Mouse (Mus musculus) embryonic facial prominence, embryonic 11.5 days (tissue): ENCODE measurements around the gene Nipsnap3b. TPM values are rescaled to one million over a fixed set of nuclear protein-coding genes. Genes with fewer than 3 reads are reported as not detected.
A peak's percentile ranks its signal among the peaks of the same experiment; 100 is the strongest.

Source experiments
- ATAC-seq: fragments of 200-750 bp; cut with Nextera tagmentation; replicated peaks from 2 replicates; pipeline ENCODE4 v1.8.0; 2017; ENCODE audit warnings: low read depth; ENCODE audit not compliant: insufficient number of reproducible peaks, low FRiP score, low TSS enrichment
- DNase-seq: peaks from one replicate; pipeline ENCODE4 v3.0.0-alpha.2; 2015; ENCODE audit warnings: low spot score
- H3K27ac ChIP-seq: fragments of 300-500 bp; sonication (generic); replicated peaks from 2 replicates; pipeline ENCODE4 v1.5.1; 2014; ENCODE audit warnings: mild to moderate bottlenecking, low read depth, low read length, control low read depth
- H3K27me3 ChIP-seq: fragments of 300-500 bp; sonication (generic); 2 replicates; pipeline ENCODE4 v1.6.1; 2014; ENCODE audit warnings: mild to moderate bottlenecking, low read length, moderate library complexity, mixed read lengths; ENCODE audit not compliant: control insufficient read depth, insufficient read depth
- H3K36me3 ChIP-seq: fragments of 300-500 bp; sonication (generic); replicated peaks from 2 replicates; pipeline ENCODE4 v1.6.1; 2014; ENCODE audit warnings: low read depth, mild to moderate bottlenecking, low read length, moderate library complexity, mixed read lengths; ENCODE audit not compliant: control insufficient read depth, insufficient read depth
- H3K4me1 ChIP-seq: fragments of 300-500 bp; sonication (generic); 2 replicates; pipeline ENCODE4 v1.6.1; 2014; ENCODE audit warnings: low read length, mixed read lengths; ENCODE audit not compliant: control insufficient read depth, insufficient read depth
- H3K4me2 ChIP-seq: fragments of 300-500 bp; sonication (generic); 2 replicates; pipeline ENCODE4 v1.6.1; 2014; ENCODE audit warnings: low read depth, mild to moderate bottlenecking, control low read depth, low read length, moderate library complexity
- H3K4me3 ChIP-seq: fragments of 300-500 bp; sonication (generic); 2 replicates; pipeline ENCODE4 v1.5.1; 2014; ENCODE audit warnings: low read depth, low read length, control low read depth
- H3K9ac ChIP-seq: fragments of 300-500 bp; sonication (generic); replicated peaks from 2 replicates; pipeline ENCODE4 v1.6.1; 2014; ENCODE audit warnings: mild to moderate bottlenecking, control low read depth, low read length
- H3K9me3 ChIP-seq: fragments of 300-500 bp; sonication (generic); replicated peaks from 2 replicates; pipeline ENCODE4 v1.6.1; 2016; ENCODE audit warnings: mild to moderate bottlenecking, low read length, inconsistent platforms, mixed read lengths; ENCODE audit not compliant: control insufficient read depth
- WGBS: fragments of 180-500 bp; shearing (Covaris S2); extraction: QIAGEN DNeasy Blood & Tissue Kit; methylation state at CpG from one replicate; pipeline ENCODE4 v1.1.7; 2014; 5-methylcytosine and 5-hydroxymethylcytosine counted together
- polyA plus RNA-seq: library from polyadenylated mRNA; unstranded; fragments of >200 nt; fragmentation: Nextera tagmentation; extraction: Ambion mirVana; gene quantifications from 2 replicates; pipeline ENCODE4 v1.2.1, GENCODE M21; 2014

Nipsnap3b gene
- polyA plus RNA-seq, 1 experiment from 2014 or later = 92.8 TPM

GRCm38 (mm10) chr4:53009871-53010270, 1.8 kb upstream of the Nipsnap3b start:
- 93% methylated on average over 4 of the region's 4 CpGs for WGBS
- H3K4me2 ChIP-seq = no peak overlapping the region
- H3K4me3 ChIP-seq = no peak overlapping the region
- H3K4me1 ChIP-seq = no peaks in the 10 kb centered on the region
- DNase-seq (no peak), ATAC-seq (no peak)
- no peaks in the 10 kb centered on the region for H3K27me3 ChIP-seq
- H3K9ac ChIP-seq = no peak overlapping the region
- no peaks in the 10 kb centered on the region for H3K36me3 ChIP-seq
- no peak overlapping the region for H3K27ac ChIP-seq
- H3K9me3 ChIP-seq = no peaks in the 10 kb centered on the region

- DNase-seq = no peak
- Histone ChIP-seq H3K9me3 (no peaks in the 10 kb centered on the region), H3K4me2 (no peak overlapping the region), H3K36me3 (peaks cover 12% of the 10 kb centered on the region), H3K27ac (no peak overlapping the region), H3K4me3 (no peak overlapping the region), H3K4me1 (no peaks in the 10 kb centered on the region), H3K9ac (no peak overlapping the region), H3K27me3 (no peaks in the 10 kb centered on the region)
- no peak for ATAC-seq
- WGBS = 88% methylated on average over 7 of the region's 7 CpGs
Observed at GRCm38 (mm10) chr4:53014421-53014820, 2.7 kb downstream of the Nipsnap3b start.

GRCm38 (mm10) chr4:53015024-53015423, 3.3 kb downstream of the Nipsnap3b start:
- WGBS = 92% methylated on average over 3 of the region's 3 CpGs
- no peak for DNase-seq
- Histone ChIP-seq H3K4me2 (no peak overlapping the region), H3K9me3 (no peaks in the 10 kb centered on the region), H3K27ac (no peak overlapping the region), H3K36me3 (peaks cover 12% of the 10 kb centered on the region), H3K4me3 (no peak overlapping the region), H3K4me1 (no peaks in the 10 kb centered on the region), H3K9ac (no peak overlapping the region), H3K27me3 (no peaks in the 10 kb centered on the region)
- ATAC-seq = no peak

GRCm38 (mm10) chr4:53018392-53018791, 6.7 kb downstream of the Nipsnap3b start:
- no peaks in the 10 kb centered on the region for H3K4me1 ChIP-seq
- H3K27ac ChIP-seq = no peak overlapping the region
- no peaks in the 10 kb centered on the region for H3K9me3 ChIP-seq
- no peak overlapping the region for H3K9ac ChIP-seq
- H3K4me2 ChIP-seq = no peak overlapping the region
- no peaks in the 10 kb centered on the region for H3K27me3 ChIP-seq
- H3K36me3 ChIP-seq = peaks cover 12% of the 10 kb centered on the region
- H3K4me3 ChIP-seq = no peak overlapping the region
- no peak for ATAC-seq
- WGBS = 91% methylated on average over 1 of the region's 1 CpGs
- DNase-seq = no peak

GRCm38 (mm10) chr4:53023189-53023925, 11.7 kb downstream of the Nipsnap3b start:
- Histone ChIP-seq H3K9ac (no peak overlapping the region), H3K36me3 (peaks cover under 1% of the 10 kb centered on the region; the same call in 1 of the 2 replicates), H3K9me3 (no peaks in the 10 kb centered on the region), H3K4me3 (no peak overlapping the region), H3K4me1 (no peaks in the 10 kb centered on the region), H3K27ac (no peak overlapping the region), H3K4me2 (no peak overlapping the region), H3K27me3 (no peaks in the 10 kb centered on the region)
- no peak for DNase-seq
- 97% methylated on average over 14 of the region's 14 CpGs for WGBS
- ATAC-seq = no peak

- Histone ChIP-seq H3K36me3 (no peaks in the 10 kb centered on the region), H3K27ac (no peak overlapping the region), H3K4me1 (no peaks in the 10 kb centered on the region), H3K4me3 (no peak overlapping the region), H3K9ac (no peak overlapping the region), H3K9me3 (no peaks in the 10 kb centered on the region), H3K4me2 (no peak overlapping the region), H3K27me3 (no peaks in the 10 kb centered on the region)
- ATAC-seq = no peak
- 81% methylated on average over 4 of the region's 4 CpGs for WGBS
- no peak for DNase-seq
Observed at GRCm38 (mm10) chr4:53024397-53024796, 12.7 kb downstream of the Nipsnap3b start.

- 86% methylated on average over 3 of the region's 3 CpGs for WGBS
- no peaks in the 10 kb centered on the region for H3K36me3 ChIP-seq
- no peaks in the 10 kb centered on the region for H3K27me3 ChIP-seq
- H3K4me2 ChIP-seq = no peak overlapping the region
- ATAC-seq = no peak
- no peaks in the 10 kb centered on the region for H3K9me3 ChIP-seq
- no peak overlapping the region for H3K27ac ChIP-seq
- H3K9ac ChIP-seq = no peak overlapping the region
- no peak overlapping the region for H3K4me3 ChIP-seq
- H3K4me1 ChIP-seq = no peaks in the 10 kb centered on the region
- no peak for DNase-seq
Observed at GRCm38 (mm10) chr4:53027811-53028210, 16.1 kb downstream of the Nipsnap3b start.

GRCm38 (mm10) chr4:53030326-53030948, 18.8 kb downstream of the Nipsnap3b start:
- H3K36me3 ChIP-seq = no peaks in the 10 kb centered on the region
- no peaks in the 10 kb centered on the region for H3K9me3 ChIP-seq
- no peak overlapping the region for H3K27ac ChIP-seq
- no peaks in the 10 kb centered on the region for H3K27me3 ChIP-seq
- ATAC-seq = no peak; the same call in 1 of the 2 replicates
- no peak overlapping the region for H3K4me3 ChIP-seq
- WGBS = 53% methylated on average over 8 of the region's 8 CpGs
- no peak overlapping the region for H3K4me2 ChIP-seq
- peak; percentile 52 for DNase-seq
- no peak overlapping the region for H3K9ac ChIP-seq
- no peaks in the 10 kb centered on the region for H3K4me1 ChIP-seq
